Mouse (Mus musculus) forebrain, embryonic 16.5 days (tissue): ENCODE results near the gene Notch1. TPM values are rescaled to one million over a fixed set of nuclear protein-coding genes. Genes with fewer than 3 reads are reported as not detected.

ENCODE experiments used
- ATAC-seq: fragments of 200-750 bp; cut with Nextera tagmentation; 2 replicates; pipeline ENCODE4 v1.8.0; 2017; ENCODE audit warnings: mild to moderate bottlenecking, moderate library complexity
- H3K27ac ChIP-seq: fragments of 300-500 bp; sonication (generic); 2 replicates; pipeline ENCODE4 v1.5.1; 2014; ENCODE audit warnings: low read length, control low read depth
- H3K27me3 ChIP-seq: fragments of 300-500 bp; sonication (generic); replicated peaks from 2 replicates; pipeline ENCODE4 v1.6.1; 2014; ENCODE audit warnings: low read length; ENCODE audit not compliant: control insufficient read depth, insufficient read depth
- H3K36me3 ChIP-seq: fragments of 300-500 bp; sonication (generic); 2 replicates; pipeline ENCODE4 v1.6.1; 2014; ENCODE audit not compliant: control insufficient read depth, insufficient read depth
- H3K4me1 ChIP-seq: fragments of 300-500 bp; sonication (generic); replicated peaks from 2 replicates; pipeline ENCODE4 v1.6.1; 2014; ENCODE audit warnings: low read length; ENCODE audit not compliant: control insufficient read depth, insufficient read depth
- H3K4me2 ChIP-seq: fragments of 300-500 bp; sonication (generic); 2 replicates; pipeline ENCODE4 v1.6.1; 2014; ENCODE audit warnings: mild to moderate bottlenecking, low read length, control low read depth
- H3K4me3 ChIP-seq: fragments of 300-500 bp; sonication (generic); replicated peaks from 2 replicates; pipeline ENCODE4 v1.5.1; 2014; ENCODE audit warnings: mild to moderate bottlenecking, low read length, control low read depth
- H3K9ac ChIP-seq: fragments of 300-500 bp; sonication (generic); replicated peaks from 2 replicates; pipeline ENCODE4 v1.6.1; 2014; ENCODE audit warnings: low read depth, low read length, control low read depth
- H3K9me3 ChIP-seq: fragments of 300-500 bp; sonication (generic); 2 replicates; pipeline ENCODE4 v1.6.1; 2016; ENCODE audit warnings: low read length; ENCODE audit not compliant: control insufficient read depth
- WGBS: fragments of 180-500 bp; shearing (Covaris S2); extraction: QIAGEN DNeasy Blood & Tissue Kit; methylation state at CpG from one replicate; pipeline ENCODE4 v1.1.7; 2014; 5-methylcytosine and 5-hydroxymethylcytosine counted together
- polyA plus RNA-seq: library from polyadenylated mRNA; unstranded; fragments of >200 nt; fragmentation: Nextera tagmentation; extraction: Ambion mirVana; gene quantifications from 2 replicates; pipeline ENCODE4 v1.2.1, GENCODE M21; 2015

The Notch1 gene
- polyA plus RNA-seq, 1 experiment from 2014 or later: 20.2 TPM

DNA sequence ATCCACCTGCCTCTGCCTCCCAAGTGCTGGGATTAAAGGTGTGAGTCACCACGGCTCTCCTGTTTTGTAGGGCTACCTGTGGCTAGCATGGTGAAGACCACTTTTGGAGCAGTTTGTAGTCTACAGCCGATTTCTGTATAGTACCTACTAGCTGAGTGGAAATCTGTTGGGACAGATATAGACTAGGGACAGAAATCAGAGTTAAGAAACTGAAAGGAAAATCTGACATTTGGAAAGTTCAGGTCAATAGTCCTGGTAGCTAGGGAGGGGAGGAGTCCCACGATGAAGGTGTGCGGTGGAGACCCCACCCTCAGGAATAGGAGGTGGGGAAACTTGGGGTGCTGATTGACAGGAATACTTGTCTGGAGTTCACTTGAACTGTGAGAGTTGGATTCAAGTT lies 5.9 kb upstream of the Notch1 start:
- H3K4me2 ChIP-seq: no peak overlapping the region
- H3K9ac ChIP-seq: no peak overlapping the region
- no peak overlapping the region for H3K4me3 ChIP-seq
- no peak overlapping the region for H3K27ac ChIP-seq
- H3K27me3 ChIP-seq: no peaks in the 10 kb centered on the region
- H3K4me1 ChIP-seq: peaks cover 4% of the 10 kb centered on the region; the same call in 1 of the 2 replicates
- WGBS: 94% methylated on average over 4 of the region's 4 CpGs
- ATAC-seq: no peak
- H3K9me3 ChIP-seq: no peaks in the 10 kb centered on the region
- H3K36me3 ChIP-seq: no peaks in the 10 kb centered on the region

GRCm38 (mm10) chr2:26519753-26520152 lies 3.3 kb upstream of the Notch1 start:
- 93% methylated on average over 6 of the region's 6 CpGs for WGBS

GRCm38 (mm10) chr2:26516987-26517386 lies 524 bp upstream of the Notch1 start:
- Histone ChIP-seq H3K27ac (no peak overlapping the region), H3K4me2 (no peak overlapping the region), H3K4me3 (no peak overlapping the region), H3K9me3 (no peaks in the 10 kb centered on the region), H3K9ac (no peak overlapping the region), H3K4me1 (peaks cover 4% of the 10 kb centered on the region; the same call in 1 of the 2 replicates), H3K36me3 (no peaks in the 10 kb centered on the region), H3K27me3 (no peaks in the 10 kb centered on the region)
- 91% methylated on average over 5 of the region's 5 CpGs for WGBS
- no peak for ATAC-seq

More at GRCm38 (mm10) chr2:26519753-26520152, 3.3 kb upstream of the Notch1 start:
- Histone ChIP-seq H3K36me3 (no peaks in the 10 kb centered on the region), H3K4me3 (no peak overlapping the region), H3K9me3 (no peaks in the 10 kb centered on the region), H3K9ac (no peak overlapping the region), H3K27ac (no peak overlapping the region), H3K4me1 (peaks cover 4% of the 10 kb centered on the region; the same call in 1 of the 2 replicates), H3K4me2 (no peak overlapping the region), H3K27me3 (no peaks in the 10 kb centered on the region)
- no peak for ATAC-seq

DNA sequence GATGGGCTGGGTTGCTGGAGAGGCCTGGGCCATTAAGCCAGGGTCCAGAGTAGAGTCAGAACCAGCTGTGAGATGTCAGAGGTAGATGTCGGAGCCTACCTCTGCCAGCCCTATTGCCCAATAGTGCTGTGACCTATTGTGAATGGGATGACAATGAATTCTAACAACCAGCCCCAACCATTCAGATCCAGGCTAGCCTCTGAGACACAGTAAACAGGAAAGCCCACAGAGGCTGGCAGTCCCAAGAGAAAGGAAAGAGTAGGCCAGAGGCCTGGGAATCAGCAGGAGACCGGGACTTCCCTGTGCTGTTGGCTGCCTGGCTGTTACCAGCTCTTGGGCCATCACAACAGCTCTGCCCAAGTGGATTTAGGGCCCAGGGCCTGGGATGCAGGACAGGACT lies 1.1 kb downstream of the Notch1 start:
- Histone ChIP-seq H3K27me3 (no peaks in the 10 kb centered on the region), H3K27ac (no peak overlapping the region), H3K36me3 (no peaks in the 10 kb centered on the region), H3K4me2 (no peak overlapping the region), H3K9me3 (no peaks in the 10 kb centered on the region), H3K9ac (no peak overlapping the region), H3K4me3 (no peak overlapping the region), H3K4me1 (peaks cover 4% of the 10 kb centered on the region; the same call in 1 of the 2 replicates)
- WGBS: 84% methylated on average over 2 of the region's 2 CpGs
- ATAC-seq: no peak

DNA sequence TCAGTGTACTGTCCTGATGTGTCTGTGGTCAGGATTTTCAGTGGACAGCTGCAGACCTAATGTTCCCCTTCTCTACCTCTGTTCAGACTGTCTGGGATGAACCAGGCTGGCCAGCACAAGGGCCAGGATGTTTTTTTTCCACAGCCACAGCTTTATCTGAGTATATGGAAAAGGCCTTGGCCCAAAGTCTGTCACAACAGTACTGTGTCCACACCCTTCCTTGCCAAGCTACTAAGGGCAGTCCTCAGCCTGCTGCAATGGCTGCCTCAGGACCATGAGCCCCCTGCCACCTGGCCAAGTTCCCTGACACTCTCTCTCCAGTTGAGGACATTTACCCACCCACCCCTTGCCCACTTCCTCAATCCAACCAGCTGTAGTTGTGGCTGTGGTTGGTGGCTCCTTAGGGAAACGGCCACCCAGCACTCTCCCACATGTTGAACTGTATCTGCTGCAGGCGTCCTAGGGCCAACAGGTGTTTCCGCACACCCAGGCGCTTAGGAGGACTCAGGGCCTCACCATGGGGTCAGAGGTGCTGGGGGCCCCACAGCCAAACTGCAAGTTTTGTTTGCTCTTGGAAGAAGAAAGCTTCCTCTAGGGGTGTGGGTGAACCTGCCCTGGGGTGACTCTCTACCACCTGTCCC lies 3.2 kb downstream of the Notch1 start:
- Histone ChIP-seq H3K36me3 (no peaks in the 10 kb centered on the region), H3K27me3 (no peaks in the 10 kb centered on the region), H3K9me3 (no peaks in the 10 kb centered on the region), H3K4me3 (no peak overlapping the region), H3K4me1 (no peaks in the 10 kb centered on the region), H3K4me2 (no peak overlapping the region), H3K9ac (no peak overlapping the region), H3K27ac (no peak overlapping the region)
- WGBS: 95% methylated on average over 4 of the region's 4 CpGs
- ATAC-seq: no peak

GRCm38 (mm10) chr2:26508661-26509060 lies 7.8 kb downstream of the Notch1 start:
- no peaks in the 10 kb centered on the region for H3K9me3 ChIP-seq
- peaks cover 24% of the 10 kb centered on the region for H3K4me1 ChIP-seq
- H3K27me3 ChIP-seq: no peaks in the 10 kb centered on the region
- 81% methylated on average over 5 of the region's 5 CpGs for WGBS
- no peaks in the 10 kb centered on the region for H3K36me3 ChIP-seq
- no peak overlapping the region for H3K4me2 ChIP-seq
- ATAC-seq: no peak
- no peak overlapping the region for H3K4me3 ChIP-seq
- H3K9ac ChIP-seq: no peak overlapping the region
- no peak overlapping the region for H3K27ac ChIP-seq

DNA sequence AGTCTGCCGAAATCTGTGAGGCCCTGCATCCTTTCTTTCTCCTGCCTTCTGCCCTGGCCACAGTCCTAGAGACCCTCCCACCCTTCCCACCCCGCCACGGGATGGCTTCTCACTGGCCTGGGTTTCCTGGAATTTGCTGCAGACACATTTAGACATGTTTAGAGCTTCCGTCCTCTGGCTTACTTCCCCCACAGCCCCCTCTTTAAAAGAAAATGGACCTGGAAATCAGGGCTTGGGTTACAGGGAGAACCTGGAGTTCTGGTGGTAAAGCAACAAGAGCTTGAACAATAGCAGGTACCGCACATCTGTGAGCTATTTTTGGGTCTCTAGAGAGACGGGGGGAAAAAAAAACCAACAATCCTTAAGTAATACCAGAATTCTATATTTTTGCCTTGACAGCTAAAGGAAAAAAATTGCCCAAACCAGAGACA lies 8.5 kb downstream of the Notch1 start:
- no peak overlapping the region for H3K27ac ChIP-seq
- H3K4me1 ChIP-seq: peaks cover 31% of the 10 kb centered on the region
- no peak overlapping the region for H3K4me2 ChIP-seq
- no peak overlapping the region for H3K4me3 ChIP-seq
- no peaks in the 10 kb centered on the region for H3K36me3 ChIP-seq
- no peak for ATAC-seq
- H3K9ac ChIP-seq: no peak overlapping the region
- WGBS: 18% methylated on average over 6 of the region's 6 CpGs
- H3K27me3 ChIP-seq: no peaks in the 10 kb centered on the region
- H3K9me3 ChIP-seq: no peaks in the 10 kb centered on the region

GRCm38 (mm10) chr2:26507481-26507886 lies 9.0 kb downstream of the Notch1 start:
- Histone ChIP-seq H3K27ac (peak overlapping the region; percentile 49; the same call in 1 of the 2 replicates), H3K4me1 (peaks cover 36% of the 10 kb centered on the region), H3K4me3 (no peak overlapping the region), H3K4me2 (no peak overlapping the region), H3K36me3 (no peaks in the 10 kb centered on the region), H3K9me3 (no peaks in the 10 kb centered on the region), H3K27me3 (no peaks in the 10 kb centered on the region), H3K9ac (no peak overlapping the region)
- WGBS: under 1% methylated on average over 7 of the region's 7 CpGs
- ATAC-seq: peak; percentile 26

- Histone ChIP-seq H3K9ac (no peak overlapping the region), H3K4me2 (no peak overlapping the region), H3K9me3 (no peaks in the 10 kb centered on the region), H3K36me3 (no peaks in the 10 kb centered on the region), H3K27me3 (no peaks in the 10 kb centered on the region), H3K27ac (peak overlapping the region; percentile 49; the same call in 1 of the 2 replicates), H3K4me3 (no peak overlapping the region), H3K4me1 (peaks cover 43% of the 10 kb centered on the region)
- WGBS: 83% methylated on average over 3 of the region's 3 CpGs
- ATAC-seq: no peak
These were observed 9.7 kb downstream of the Notch1 start for GRCm38 (mm10) chr2:26506746-26507280.
